ENCODE assay signal across 8 mouse cellular contexts in the genomic region with DNA sequence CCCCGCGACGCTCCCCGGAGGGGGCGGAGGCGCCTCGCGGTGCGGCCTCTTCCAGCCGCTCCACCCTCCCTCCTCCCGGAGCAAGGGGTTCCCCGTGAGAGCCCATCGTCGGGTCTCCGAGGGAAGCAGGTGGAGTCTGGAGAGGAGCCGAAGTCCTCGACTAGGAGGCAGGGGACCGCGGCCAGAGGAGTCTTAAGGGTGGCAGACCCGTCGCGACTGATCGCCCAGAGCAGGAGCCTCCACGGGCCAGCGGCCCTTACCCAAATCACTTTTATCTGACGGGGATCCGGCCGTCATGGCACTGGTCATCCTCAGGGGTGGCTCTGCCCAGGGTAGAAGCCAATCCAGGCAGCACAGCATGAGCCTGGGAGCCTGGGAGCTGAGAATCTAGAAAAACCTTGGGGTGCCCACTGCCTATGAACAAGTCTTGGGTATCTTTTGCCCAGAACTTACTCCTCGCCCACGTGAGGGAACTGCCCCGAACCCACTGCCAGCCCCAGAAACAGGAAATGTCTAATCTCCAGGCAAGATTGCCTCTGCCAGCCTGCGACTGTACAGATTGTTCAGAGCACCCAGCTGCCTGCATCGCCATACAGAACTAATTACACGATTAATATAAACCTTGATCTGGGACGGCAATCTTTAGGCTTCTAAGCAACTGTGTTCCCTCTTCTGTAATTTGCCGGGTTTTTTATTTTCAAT. TPM values are rescaled to one million over a fixed set of nuclear protein-coding genes. Genes with fewer than 3 reads are reported as not detected.
DNase-seq lines count a peak whose midpoint lies in the region; ATAC-seq lines count a peak whose summit lies in the region.
"Had no signal": no experiment of that assay in that cellular context is flagged by ENCODE, and none has a peak within 500 bp of the region (broad histone marks: within the 10 kb centered on the region; RNA-seq: fewer than 3 reads in every experiment).

No protein-coding gene starts in this region.

- peak overlapping the region; percentile 35 for H3K4me3 ChIP-seq in forebrain, embryonic 14.5 days (ENCODE audit: low read depth, low read length)
- peak overlapping the region; percentile 32 for H3K4me3 ChIP-seq in intestine, embryonic 14.5 days (ENCODE audit: low read depth, low read length)
- H3K4me3 ChIP-seq in midbrain, embryonic 14.5 days (replicated peaks; ENCODE audit: low read depth, low read length), result peak overlapping the region; percentile 37

- ATAC-seq in forebrain, embryonic 14.5 days, result peak; percentile 28; the same call in 1 of the 2 replicates
- ATAC-seq in intestine, embryonic 14.5 days (replicated peaks; ENCODE audit: low FRiP score, low TSS enrichment, low read depth), result no peak
- ATAC-seq in midbrain, embryonic 14.5 days (ENCODE audit: low FRiP score, low TSS enrichment), result 0 out of 2 replicates have a peak, but pooled peaks have one; percentile 17

- no peak overlapping the region for H3K9ac ChIP-seq in forebrain, embryonic 14.5 days (ENCODE audit: low read length)
- H3K9ac ChIP-seq in intestine, embryonic 14.5 days (ENCODE audit: low read length), result no peak overlapping the region
- no peak overlapping the region for H3K9ac ChIP-seq in midbrain, embryonic 14.5 days (replicated peaks; ENCODE audit: low read length)

- H3K4me1 ChIP-seq in forebrain, embryonic 14.5 days (ENCODE audit: control insufficient read depth, insufficient read depth, low read length), result no peaks in the 10 kb centered on the region
- no peaks in the 10 kb centered on the region for H3K4me1 ChIP-seq in intestine, embryonic 14.5 days (replicated peaks; ENCODE audit: control insufficient read depth, insufficient read depth, low read length)
- H3K4me1 ChIP-seq in midbrain, embryonic 14.5 days (ENCODE audit: control insufficient read depth, insufficient read depth, low read length), result no peaks in the 10 kb centered on the region

- no peaks in the 10 kb centered on the region for H3K9me3 ChIP-seq in forebrain, embryonic 14.5 days (replicated peaks; ENCODE audit: control insufficient read depth, low read length)
- H3K9me3 ChIP-seq in intestine, embryonic 14.5 days (ENCODE audit: control insufficient read depth, low read length), result no peaks in the 10 kb centered on the region
- H3K9me3 ChIP-seq in midbrain, embryonic 14.5 days (ENCODE audit: control insufficient read depth, low read length), result no peaks in the 10 kb centered on the region

- peak; percentile 5 for DNase-seq in ovary, postnatal 36 days (ENCODE audit: low spot score)
- no peak for DNase-seq in ovary, adult 18-20 months (ENCODE audit: low spot score)
- peak; percentile 21 for DNase-seq in forebrain, embryonic 14.5 days (ENCODE audit: low spot score)
- DNase-seq in intestine, embryonic 14.5 days (ENCODE audit: low spot score), result peak; percentile 50
- DNase-seq in midbrain, embryonic 14.5 days, result peak; percentile 20
- no peak for DNase-seq in urinary bladder, postnatal 4 days (ENCODE audit: low spot score in 2 of 2)
- DNase-seq in c-Kit-positive CD71-positive TER-119-positive erythroid progenitor cells, embryonic 14.5 days (ENCODE audit: low spot score), result no peak

- H3K4me2 ChIP-seq in forebrain, embryonic 14.5 days (ENCODE audit: low read length), result peak overlapping the region; percentile 60
- H3K4me2 ChIP-seq in intestine, embryonic 14.5 days (ENCODE audit: low read length), result peak overlapping the region; percentile 55
- H3K4me2 ChIP-seq in midbrain, embryonic 14.5 days (ENCODE audit: low read length), result peak overlapping the region; percentile 68

- 39% methylated on average over 24 of the region's 36 CpGs for WGBS in forebrain, embryonic 14.5 days
- WGBS in intestine, embryonic 14.5 days, result 20% methylated on average over 33 of the region's 36 CpGs
- 21% methylated on average over 24 of the region's 36 CpGs for WGBS in midbrain, embryonic 14.5 days

- no peaks in the 10 kb centered on the region for H3K36me3 ChIP-seq in forebrain, embryonic 14.5 days (ENCODE audit: control insufficient read depth, insufficient read depth, low read length)
- no peaks in the 10 kb centered on the region for H3K36me3 ChIP-seq in intestine, embryonic 14.5 days (ENCODE audit: control insufficient read depth, insufficient read depth, low read length)
- no peaks in the 10 kb centered on the region for H3K36me3 ChIP-seq in midbrain, embryonic 14.5 days (ENCODE audit: control insufficient read depth, insufficient read depth, low read length)

- H3K27ac ChIP-seq in forebrain, embryonic 14.5 days (ENCODE audit: low read depth, low read length), result no peak overlapping the region
- no peak overlapping the region for H3K27ac ChIP-seq in intestine, embryonic 14.5 days (ENCODE audit: low read depth)
- no peak overlapping the region for H3K27ac ChIP-seq in midbrain, embryonic 14.5 days (replicated peaks; ENCODE audit: low read depth, low read length)
- H3K27ac ChIP-seq: macrophage had no signal

- H3K27me3 ChIP-seq in forebrain, embryonic 14.5 days (replicated peaks; ENCODE audit: control insufficient read depth, insufficient read depth, low read length), result peaks cover 11% of the 10 kb centered on the region; the same call in 1 of the 2 replicates
- peaks cover 50% of the 10 kb centered on the region for H3K27me3 ChIP-seq in intestine, embryonic 14.5 days (replicated peaks; ENCODE audit: control insufficient read depth, insufficient read depth, low read length)
- H3K27me3 ChIP-seq in midbrain, embryonic 14.5 days (ENCODE audit: control insufficient read depth, insufficient read depth, low read length), result peaks cover 31% of the 10 kb centered on the region

RNA-seq across cellular contexts. Expression of gene Fgf16, which starts 1.1 kb away (rescaled TPM):
- not detected in 2 replicates for polyA plus RNA-seq in forebrain, embryonic 14.5 days (2014; fragmentation: Nextera tagmentation; extraction: Ambion mirVana)
- polyA plus RNA-seq in intestine, embryonic 14.5 days (2014; fragmentation: Nextera tagmentation; extraction: Ambion mirVana), result not detected in 2 replicates
- not detected in 2 replicates for polyA plus RNA-seq in midbrain, embryonic 14.5 days (2014; fragmentation: Nextera tagmentation; extraction: Ambion mirVana)
- polyA plus RNA-seq: macrophage had no signal

Comparison
In these comparisons a context has a peak if more than half of its experiments do, and no peak if none do; other contexts are left out.
1. DNase-seq: peak in ovary, postnatal 36 days (single experiment), forebrain, embryonic 14.5 days (single experiment), intestine, embryonic 14.5 days (single experiment) and midbrain, embryonic 14.5 days (single experiment); none in ovary, adult 18-20 months (single experiment), urinary bladder, postnatal 4 days (0 of 2) and c-Kit-positive CD71-positive TER-119-positive erythroid progenitor cells, embryonic 14.5 days (single experiment).
2. Peak in every context shown above with its lines, with median percentiles within 50 percentile points of each other: H3K4me2 ChIP-seq and H3K4me3 ChIP-seq.